Mouse (Mus musculus) ES-E14 (cell line): Measurements from ENCODE around the gene Pde2a. TPM values are rescaled to one million over a fixed set of nuclear protein-coding genes. Genes with fewer than 3 reads are reported as not detected.

Experiments
- DNase-seq: peaks from one replicate; pipeline ENCODE4 v3.0.0-alpha.2; 2013; ENCODE audit warnings: low read depth, low spot score
- H3K27ac ChIP-seq: 2 replicates; pipeline ENCODE4 v1.5.1; 2012; ENCODE audit warnings: low read depth, mild to moderate bottlenecking, low read length, moderate library complexity, mixed read lengths; ENCODE audit not compliant: poor library complexity, insufficient read depth, severe bottlenecking
- H3K36me3 ChIP-seq: 2 replicates; pipeline ENCODE4 v1.6.1; 2012; ENCODE audit warnings: mild to moderate bottlenecking, low read length, moderate library complexity, mixed read lengths; ENCODE audit not compliant: control insufficient read depth, poor library complexity, insufficient read depth, severe bottlenecking
- H3K4me1 ChIP-seq, 2 experiments: fragments of 150-350 bp in 1 of 2; sonication (generic) in 1 of 2; 2 replicates each; pipeline ENCODE4 v1.6.1; 2012; ENCODE audit warnings: low read length in 2 of 2, mild to moderate bottlenecking in 1 of 2, mixed read lengths in 1 of 2; ENCODE audit not compliant: control insufficient read depth in 2 of 2, insufficient read depth in 2 of 2, poor library complexity in 1 of 2
- H3K4me3 ChIP-seq, 2 experiments: fragments of 150-350 bp in 1 of 2; sonication (generic) in 1 of 2; 2 replicates each; pipeline ENCODE4 v1.5.1; 2012; ENCODE audit warnings: low read length in 2 of 2, low read depth in 1 of 2, mild to moderate bottlenecking in 1 of 2, mixed read lengths in 1 of 2; ENCODE audit not compliant: insufficient read depth in 1 of 2, poor library complexity in 1 of 2, severe bottlenecking in 1 of 2
- H3K9ac ChIP-seq: 2 replicates; pipeline ENCODE4 v1.6.1; 2012; ENCODE audit warnings: low read depth, mild to moderate bottlenecking, low read length, mixed read lengths; ENCODE audit not compliant: poor library complexity, insufficient read depth, severe bottlenecking
- H3K9me3 ChIP-seq: fragments of 150-350 bp; sonication (generic); 2 replicates; pipeline ENCODE4 v1.6.1; 2012; ENCODE audit warnings: low read depth, mild to moderate bottlenecking, low read length; ENCODE audit not compliant: control insufficient read depth, insufficient read depth
- CHD2 ChIP-seq: IDR thresholded peaks from 2 replicates; pipeline ENCODE4 v1.6.1; 2014; ENCODE audit warnings: mild to moderate bottlenecking, low read depth, low read length, inconsistent platforms
- HCFC1 ChIP-seq: IDR thresholded peaks from 2 replicates; pipeline ENCODE4 v1.6.1; 2012; ENCODE audit warnings: low read length, inconsistent platforms, borderline replicate concordance; ENCODE audit not compliant: insufficient read depth
- MAFK ChIP-seq: IDR thresholded peaks from 2 replicates; pipeline ENCODE4 v1.6.1; 2014; ENCODE audit warnings: mild to moderate bottlenecking, low read depth, low read length, inconsistent platforms; ENCODE audit not compliant: insufficient read depth
- ZC3H11A ChIP-seq: IDR thresholded peaks from 2 replicates; pipeline ENCODE4 v1.6.1; 2012; ENCODE audit warnings: low read depth, mild to moderate bottlenecking, inconsistent platforms, low read length, borderline replicate concordance
- ZNF384 ChIP-seq: IDR thresholded peaks from 2 replicates; pipeline ENCODE4 v1.6.1; 2012; ENCODE audit warnings: low read depth, low read length, inconsistent platforms
- in situ Hi-C, 2 experiments: fragments of 600-800 bp; cut with MboI; formaldehyde crosslinking; loops; one replicate each; pipeline ENCODE4 v1.15.1; 2025; ENCODE audit warnings: low sequenced_read_pairs in 2 of 2, inconsistent platforms in 1 of 2; ENCODE audit not compliant: unreplicated experiment in 2 of 2
- total RNA-seq: library from RNA; depleted of rRNA; stranded (reverse); fragments of 300-350 nt; gene quantifications from 2 replicates; pipeline ENCODE4 v1.2.3, GENCODE M21; 2012

The Pde2a gene
- total RNA-seq, 1 experiment: 6.2 TPM

GRCm38 (mm10) chr7:101490952-101491351 lies 69.5 kb downstream of the Pde2a start:
- H3K9me3 ChIP-seq: no peaks in the 10 kb centered on the region
- in situ Hi-C loops: no loop called here
- no peak for DNase-seq
- H3K9ac ChIP-seq: no peak overlapping the region
- H3K27ac ChIP-seq: no peak overlapping the region
- no peak for TF ChIP-seq ZNF384
- TF ChIP-seq MAFK: no peak
- no peak for TF ChIP-seq CHD2
- no peak overlapping the region for H3K4me3 ChIP-seq
- 0 out of 4 replicates have a peak, but pooled peaks cover 0 to 3% of the 10 kb centered on the region in 2 experiments for H3K4me1 ChIP-seq
- no peaks in the 10 kb centered on the region for H3K36me3 ChIP-seq

- Histone ChIP-seq H3K4me1 (peaks cover 0 to 4% of the 10 kb centered on the region in 2 experiments; a peak in 1 of 4 replicates), H3K9ac (no peak overlapping the region), H3K27ac (no peak overlapping the region), H3K4me3 (no peak overlapping the region), H3K9me3 (no peaks in the 10 kb centered on the region), H3K36me3 (no peaks in the 10 kb centered on the region)
- TF ChIP-seq CHD2 (no peak), HCFC1 (no peak), ZNF384 (no peak)
- in situ Hi-C loops: no loop called here
- DNase-seq: no peak
These were observed 76.9 kb downstream of the Pde2a start for GRCm38 (mm10) chr7:101498385-101498784.

DNA sequence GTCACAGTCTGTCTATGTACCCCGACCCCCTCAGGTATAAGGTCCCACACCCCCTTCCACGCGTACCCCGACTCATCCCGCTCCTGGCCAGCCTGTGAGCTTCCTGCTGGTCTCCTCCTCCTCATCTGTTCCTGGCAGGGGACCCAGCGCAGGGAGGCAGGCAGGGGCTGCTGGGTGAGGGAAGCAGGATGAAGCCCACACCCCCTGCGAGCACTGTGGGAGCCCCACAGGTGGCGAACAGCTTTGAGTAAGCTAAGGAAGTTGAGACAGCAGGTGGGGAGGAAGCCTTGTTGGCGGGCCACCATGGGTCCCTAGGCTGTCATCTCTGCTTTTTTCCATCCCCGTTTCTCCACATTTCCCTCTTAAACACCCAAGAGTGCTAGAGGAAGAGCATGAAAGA lies 77.8 kb downstream of the Pde2a start:
- no peak for TF ChIP-seq MAFK
- no peak for TF ChIP-seq ZNF384
- no peak for TF ChIP-seq CHD2
- no peak for TF ChIP-seq HCFC1
- no peak for TF ChIP-seq ZC3H11A
- no peaks in the 10 kb centered on the region for H3K36me3 ChIP-seq
- no peak for DNase-seq
- H3K27ac ChIP-seq: no peak overlapping the region
- H3K9ac ChIP-seq: no peak overlapping the region
- in situ Hi-C loops: no loop called here
- H3K4me1 ChIP-seq: peaks cover 0 to 4% of the 10 kb centered on the region in 2 experiments; a peak in 1 of 4 replicates
- H3K4me3 ChIP-seq: no peak overlapping the region
- no peaks in the 10 kb centered on the region for H3K9me3 ChIP-seq

DNA sequence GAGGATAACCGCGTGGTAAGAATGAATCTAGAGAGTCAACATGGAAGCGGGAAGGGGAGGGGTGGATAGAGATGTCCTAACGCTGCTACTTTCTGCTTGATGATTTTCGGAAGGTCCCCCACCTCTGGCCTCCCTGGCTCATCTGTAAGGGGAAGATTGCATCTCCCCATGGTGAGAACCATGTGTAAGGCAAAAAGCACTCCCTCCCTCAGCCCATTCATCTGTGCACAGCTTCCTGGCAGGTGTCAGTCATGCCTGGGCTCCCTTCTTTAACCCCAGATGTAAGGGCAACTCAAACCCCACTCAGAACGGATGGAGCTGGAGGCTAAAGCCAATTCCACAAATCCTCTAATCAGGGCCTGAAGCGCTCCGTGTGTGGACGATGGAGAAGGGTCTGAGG lies 78.2 kb downstream of the Pde2a start:
- no peak overlapping the region for H3K4me3 ChIP-seq
- DNase-seq: no peak
- no peaks in the 10 kb centered on the region for H3K9me3 ChIP-seq
- H3K36me3 ChIP-seq: no peaks in the 10 kb centered on the region
- TF ChIP-seq MAFK (no peak), ZC3H11A (no peak), ZNF384 (no peak), CHD2 (no peak), HCFC1 (no peak)
- no peak overlapping the region for H3K9ac ChIP-seq
- in situ Hi-C loops: loop anchor here in 1 of 2 experiments (5.0 kb wide), 1 partner anchor 52 kb away; no protein-coding TSS in a partner anchor
- H3K4me1 ChIP-seq: peaks cover 0 to 7% of the 10 kb centered on the region in 2 experiments; a peak in 1 of 4 replicates
- H3K27ac ChIP-seq: no peak overlapping the region

- in situ Hi-C loops: loop anchor here in 1 of 2 experiments (5.0 kb wide), 1 partner anchor 54 kb away; no protein-coding TSS in a partner anchor
- TF ChIP-seq ZNF384: no peak
- TF ChIP-seq HCFC1: no peak
- TF ChIP-seq CHD2: no peak
- TF ChIP-seq MAFK: no peak
- TF ChIP-seq ZC3H11A: no peak
These were observed 79.7 kb downstream of the Pde2a start for GRCm38 (mm10) chr7:101501236-101501635.

More at GRCm38 (mm10) chr7:101501236-101501635, 79.7 kb downstream of the Pde2a start:
- H3K4me3 ChIP-seq: peak overlapping the region in 1 of 2 experiments; percentile 47; a peak in 1 of 4 replicates
- no peaks in the 10 kb centered on the region for H3K9me3 ChIP-seq
- H3K36me3 ChIP-seq: no peaks in the 10 kb centered on the region
- no peak overlapping the region for H3K27ac ChIP-seq
- peak; percentile 89 for DNase-seq
- H3K9ac ChIP-seq: no peak overlapping the region
- peaks cover 0 to 10% of the 10 kb centered on the region in 2 experiments; a peak in 1 of 4 replicates for H3K4me1 ChIP-seq
